Mouse (Mus musculus) lung, postnatal 14 days (tissue): ENCODE results near the gene Nom1.
"Not testable (repeated sequence)": the region's sequence is repeated elsewhere in the genome, so short reads cannot be mapped to it uniquely, and the experiment has no call there.

Experiments used
- DNase-seq: peaks from one replicate; pipeline ENCODE4 v3.0.0; 2021

Nom1 gene

GRCm38 (mm10) chr5:29434228-29434871 is at the start of gene Nom1:
Gene Nom1, plus strand, starts transcription at chr5:29434664.
- peak; percentile 90 for DNase-seq

DNA sequence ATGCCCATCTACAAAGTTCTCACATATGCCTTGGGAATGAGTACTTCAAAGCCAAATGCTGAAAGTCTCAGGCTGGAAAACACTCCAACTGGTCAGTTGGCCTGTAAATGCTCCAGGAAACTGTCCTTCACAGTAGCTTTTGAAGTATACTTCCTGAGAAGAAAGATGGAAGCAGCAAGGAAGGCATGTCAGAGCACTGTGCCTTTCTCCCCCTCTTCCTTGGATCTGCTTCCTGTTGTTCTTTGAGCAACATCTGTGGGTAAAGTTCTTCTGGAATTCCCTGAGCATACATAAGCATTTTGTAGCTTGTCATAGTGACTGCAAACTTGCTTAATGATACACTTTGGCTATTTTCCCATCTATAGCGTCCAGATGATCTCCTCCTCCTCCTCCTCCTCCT is 46.9 kb upstream of the Nom1 start:
- DNase-seq, result no peak

GRCm38 (mm10) chr5:29388181-29388943 is 46.1 kb upstream of the Nom1 start:
- peak; percentile 17 for DNase-seq

DNA sequence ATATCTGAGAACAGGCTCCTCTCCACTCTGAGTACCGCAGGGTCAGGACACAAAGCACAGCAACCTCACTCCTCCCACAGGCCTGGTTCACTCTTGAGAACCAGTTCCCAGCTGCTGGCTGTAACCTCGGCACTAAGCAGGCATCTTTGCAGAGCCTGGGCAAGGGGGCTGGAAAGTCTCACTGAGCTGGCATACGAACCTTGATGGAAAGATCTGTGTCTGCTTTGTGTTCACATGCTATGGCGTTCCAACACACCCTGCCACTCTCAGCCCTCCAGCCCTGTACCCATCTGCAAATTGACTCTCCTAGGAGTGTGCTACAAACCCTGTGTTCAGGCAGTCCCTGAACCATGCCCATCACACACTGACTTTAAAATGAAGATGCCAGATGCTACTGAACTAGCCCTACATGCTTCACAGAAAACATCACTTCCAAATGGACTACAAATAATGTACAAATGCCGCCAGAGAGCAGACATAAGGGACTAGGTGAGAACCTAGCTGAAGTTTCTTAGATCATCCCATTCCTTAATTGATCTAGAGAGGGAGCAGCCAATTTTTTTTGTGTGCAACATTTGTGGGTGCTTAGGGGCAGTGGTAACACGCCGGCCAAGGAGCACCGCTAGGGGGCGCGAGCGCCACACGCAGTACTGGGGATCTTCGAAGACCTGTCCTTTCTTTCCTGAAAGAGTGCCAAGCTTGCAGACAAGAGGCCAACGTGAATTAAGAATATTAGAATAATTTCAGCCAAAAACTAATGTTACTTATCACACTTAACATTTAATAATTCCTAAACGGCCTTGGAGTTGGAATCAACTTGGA is 45.3 kb upstream of the Nom1 start:
- DNase-seq, result peak; percentile 87

- no peak for DNase-seq
Observed at GRCm38 (mm10) chr5:29398427-29398826, 36.0 kb upstream of the Nom1 start.

DNA sequence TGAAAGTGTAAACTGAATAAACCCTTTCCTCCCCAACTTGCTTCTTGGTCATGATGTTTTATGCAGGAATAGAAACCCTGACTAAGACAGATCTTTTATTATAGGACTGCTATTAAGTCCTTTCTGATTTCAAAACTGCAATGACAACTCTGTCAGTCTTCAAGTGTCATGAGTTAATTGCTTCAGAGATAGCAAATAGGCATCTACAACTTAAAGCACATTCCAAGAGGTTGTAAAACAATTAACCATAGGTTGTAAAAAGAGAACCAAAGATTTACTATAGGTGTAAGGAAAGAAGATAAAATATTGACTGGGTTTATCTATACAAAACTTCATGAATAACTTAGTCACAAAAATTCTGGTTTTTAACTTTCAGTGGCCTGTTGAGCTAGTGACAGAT is 23.6 kb upstream of the Nom1 start:
- no peak for DNase-seq

DNA sequence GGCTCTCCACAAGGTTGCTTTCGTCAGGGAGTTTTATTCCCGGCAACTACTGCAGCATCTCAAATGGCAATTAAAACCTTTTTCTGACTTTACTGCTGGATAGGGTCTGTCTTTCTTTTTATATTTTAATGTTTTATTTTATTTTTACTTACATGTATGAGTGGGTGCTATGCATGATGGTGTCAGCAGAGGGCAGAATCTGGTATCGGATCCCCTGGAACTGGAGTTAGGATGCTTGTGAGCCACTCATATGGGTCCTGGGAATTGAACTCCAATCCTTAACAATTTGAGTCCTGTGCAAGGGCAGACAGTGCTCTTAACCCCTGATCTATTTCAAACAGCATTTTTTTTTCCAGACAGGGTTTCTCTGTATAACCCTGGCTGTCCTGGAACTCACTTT is 21.4 kb upstream of the Nom1 start:
- no peak for DNase-seq

DNA sequence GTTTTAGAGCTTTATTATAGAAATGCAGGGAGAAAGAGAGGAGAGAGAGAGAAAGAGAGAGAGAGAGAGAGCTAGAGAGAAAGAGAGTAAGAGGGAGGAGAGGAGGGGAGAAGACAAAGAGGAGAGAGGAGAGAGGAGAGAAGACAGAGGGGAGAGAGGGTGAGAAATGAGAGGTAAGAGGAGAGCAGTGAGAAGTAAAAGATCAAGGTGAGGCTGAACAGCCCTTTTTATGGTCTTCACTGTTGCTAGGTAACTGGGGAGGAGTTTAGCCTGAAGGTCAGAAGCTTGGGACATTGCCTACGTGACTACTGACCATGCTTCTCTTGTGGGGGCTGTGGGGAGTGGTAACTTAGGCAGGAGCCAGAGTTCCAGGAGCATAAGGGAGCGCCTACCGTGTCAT is 11.1 kb upstream of the Nom1 start:
- DNase-seq, result not testable (repeated sequence)

- peak; percentile 24 for DNase-seq
Observed at GRCm38 (mm10) chr5:29434872-29435358, 451 bp downstream of the Nom1 start.

- DNase-seq, result no peak
Observed at GRCm38 (mm10) chr5:29435491-29435890, 1.0 kb downstream of the Nom1 start.

GRCm38 (mm10) chr5:29436728-29437127 is 2.3 kb downstream of the Nom1 start:
- not testable (repeated sequence) for DNase-seq

DNA sequence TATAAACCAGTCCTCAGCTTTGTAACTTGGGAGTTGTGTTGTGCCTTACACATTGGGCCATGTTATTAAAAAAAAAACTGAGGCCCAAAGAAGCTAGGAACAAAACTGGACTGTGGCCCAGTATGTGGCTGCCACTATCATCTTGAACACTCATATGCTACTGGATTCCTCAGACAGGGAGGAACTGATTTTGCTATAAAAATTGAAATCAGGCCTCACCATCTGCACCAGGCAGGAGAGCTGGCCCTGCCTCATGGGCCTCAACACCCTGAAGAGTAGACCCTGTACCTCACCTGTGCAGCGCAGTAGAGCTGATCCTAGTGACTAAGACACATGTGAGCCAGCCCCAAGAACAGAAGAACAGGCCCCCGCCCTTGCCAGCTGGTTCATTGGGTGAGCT is 10.8 kb downstream of the Nom1 start:
- DNase-seq, result no peak

GRCm38 (mm10) chr5:29452352-29452751 is 17.9 kb downstream of the Nom1 start:
- no peak for DNase-seq

DNA sequence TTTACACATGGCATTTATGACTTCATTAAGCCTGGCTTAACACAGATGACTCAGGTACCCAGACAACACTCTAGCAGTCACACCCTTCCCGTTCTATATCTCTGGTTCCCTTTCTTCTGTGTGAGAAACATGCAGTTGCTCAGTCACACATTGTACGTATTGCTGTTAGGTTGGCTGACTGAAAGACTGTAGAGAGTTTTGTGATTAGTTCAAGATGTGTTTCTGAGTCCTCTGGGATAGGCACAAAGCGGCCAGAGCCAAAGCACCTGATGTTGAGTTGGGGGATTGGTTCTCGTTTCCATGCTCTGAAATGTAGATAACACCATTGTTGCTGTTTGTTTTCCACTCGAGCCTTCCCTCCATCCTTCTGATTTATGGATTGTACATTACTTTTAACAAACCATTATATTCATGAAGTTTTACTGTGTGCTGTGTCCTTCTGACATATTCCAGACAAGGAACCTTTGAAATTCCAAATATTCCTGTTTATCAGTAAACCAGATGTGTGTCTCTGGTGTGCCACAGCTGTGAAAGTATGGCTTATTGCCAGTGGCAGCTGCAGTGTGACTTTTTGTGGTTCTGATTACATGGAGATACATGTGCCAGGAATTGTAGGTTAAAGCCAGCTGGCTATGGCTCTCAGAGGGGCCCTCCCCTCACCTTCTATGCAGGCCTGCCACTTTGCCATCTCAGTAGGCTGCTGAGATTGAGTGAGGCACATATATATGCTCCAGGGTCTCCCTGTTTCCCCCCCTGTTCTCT is 22.6 kb downstream of the Nom1 start:
- no peak for DNase-seq

- DNase-seq, result no peak
Observed at GRCm38 (mm10) chr5:29462943-29463686, 28.7 kb downstream of the Nom1 start.

DNA sequence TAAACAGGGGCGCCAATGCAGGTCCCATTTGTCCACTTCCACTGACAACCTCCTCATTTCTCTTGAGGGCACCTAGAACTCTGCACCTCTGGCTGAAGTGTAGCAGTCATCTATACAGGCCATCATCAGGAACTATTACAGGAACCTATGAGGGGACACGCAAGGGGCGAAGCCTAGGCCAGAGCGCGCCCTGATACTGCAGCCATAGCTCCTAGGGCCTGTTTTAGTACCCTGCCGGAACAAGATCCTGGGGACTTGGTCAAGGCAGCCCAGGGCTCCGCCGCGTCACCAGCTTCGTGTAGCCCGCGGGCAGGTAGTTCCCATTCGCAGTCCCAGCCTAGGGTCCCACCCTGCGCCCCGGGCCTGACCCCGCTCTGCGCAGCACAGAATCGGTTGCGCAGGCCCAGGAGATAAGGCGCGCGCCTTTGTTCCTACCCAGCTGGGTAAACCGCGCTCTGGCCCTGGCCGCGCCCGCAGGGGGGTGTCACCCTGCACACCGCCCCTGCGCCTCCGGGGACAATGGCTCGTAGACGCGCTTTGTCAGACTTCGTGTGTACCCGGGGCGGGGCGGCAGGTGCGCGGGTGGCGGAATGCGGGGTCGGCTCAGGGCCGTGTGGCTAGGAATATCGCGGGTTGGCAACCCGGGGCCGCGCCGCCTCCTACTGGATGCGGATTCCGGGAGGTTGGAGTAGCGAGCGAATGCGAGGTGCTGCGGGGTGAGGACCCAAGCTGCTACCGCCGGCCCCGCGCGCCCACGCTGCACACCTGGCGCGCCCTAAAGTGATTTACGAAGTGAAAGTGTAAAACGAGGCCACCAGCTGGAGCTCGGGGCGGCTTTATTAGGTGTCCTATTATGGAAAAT is 33.3 kb downstream of the Nom1 start:
- DNase-seq, result no peak

DNA sequence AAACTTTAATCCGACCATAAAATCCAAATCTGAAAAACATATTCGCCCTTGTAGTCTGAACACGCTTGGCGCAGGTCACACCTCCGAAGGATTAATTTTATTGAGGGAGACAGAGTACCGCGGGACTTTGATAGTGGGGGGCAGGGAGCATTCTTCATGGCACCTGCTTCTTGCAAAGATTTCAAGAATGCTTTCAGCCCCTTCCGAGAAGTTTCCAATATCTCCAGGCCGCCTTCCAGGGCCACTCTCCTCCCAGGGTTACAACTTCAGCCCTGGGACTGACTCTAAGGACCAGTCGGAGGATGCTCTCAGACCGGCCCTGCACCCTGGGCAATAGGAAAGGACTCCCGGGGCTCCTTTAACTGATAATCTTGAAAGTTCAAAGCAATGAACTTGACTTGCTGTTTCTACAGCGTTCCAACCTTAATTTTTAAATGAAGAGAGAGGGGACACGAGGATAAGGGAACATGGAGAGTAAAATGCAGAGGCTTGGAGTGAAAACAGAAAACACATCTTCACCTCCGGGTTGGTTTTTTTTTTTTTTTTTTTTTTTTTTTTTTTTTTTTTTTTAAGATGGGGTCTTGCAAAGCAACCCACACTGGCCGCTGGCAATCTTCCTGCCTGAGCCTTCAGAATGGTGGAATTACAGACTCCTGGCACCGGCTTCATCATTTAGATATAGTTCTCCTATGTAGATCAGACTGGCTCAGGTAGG is 34.0 kb downstream of the Nom1 start:
- no peak for DNase-seq

GRCm38 (mm10) chr5:29469501-29469900 is 35.0 kb downstream of the Nom1 start:
- DNase-seq, result no peak

- DNase-seq, result no peak
Observed at GRCm38 (mm10) chr5:29470271-29470670, 35.8 kb downstream of the Nom1 start.

GRCm38 (mm10) chr5:29470851-29471394 is 36.5 kb downstream of the Nom1 start:
- no peak for DNase-seq
